Mouse (Mus musculus) Patski (cell line): ENCODE data around the gene Ptprt. TPM values are rescaled to one million over a fixed set of nuclear protein-coding genes. Genes with fewer than 3 reads are reported as not detected.

Experiments used
- ATAC-seq: fragments of 100-300 bp; one replicate; pipeline ENCODE4 v1.8.0; 2021
- CTCF ChIA-PET: fragments of 350-600 bp; sonication (Branson Sonifier 250); formaldehyde crosslinking; loops from one replicate; lab custom pipeline; 2022; ENCODE audit warnings: inconsistent platforms; lab: Charles Lee
- POLR2A ChIA-PET: fragments of 350-600 bp; sonication (Branson Sonifier 250); formaldehyde crosslinking; loops from one replicate; lab custom pipeline; 2022; ENCODE audit warnings: antibody characterized with exemption, inconsistent platforms; lab: Charles Lee
- DNase-seq: peaks from one replicate; pipeline ENCODE4 v3.0.0-alpha.2; 2011; ENCODE audit warnings: low read depth, low spot score
- H3K27me3 ChIP-seq: fragments of 371-371 bp; one replicate; pipeline ENCODE4 v1.5.1; 2021
- CTCF ChIP-seq: fragments of 100-300 bp; IDR thresholded peaks from one replicate; pipeline ENCODE4 v1.5.1; 2021
- in situ Hi-C: fragments of 300-500 bp; cut with MboI; formaldehyde crosslinking; loops from 3 replicates; pipeline ENCODE4 v1.11.1; 2018; ENCODE audit warnings: low pct_unique_long_range_greater_than_20kb, mixed read lengths
- polyA plus RNA-seq: library from polyadenylated mRNA; unstranded; gene quantifications from one replicate; pipeline ENCODE4 v1.2.3, GENCODE M21; 2021

Gene Ptprt
- polyA plus RNA-seq, 1 experiment from 2014 or later: 0.01 TPM

DNA sequence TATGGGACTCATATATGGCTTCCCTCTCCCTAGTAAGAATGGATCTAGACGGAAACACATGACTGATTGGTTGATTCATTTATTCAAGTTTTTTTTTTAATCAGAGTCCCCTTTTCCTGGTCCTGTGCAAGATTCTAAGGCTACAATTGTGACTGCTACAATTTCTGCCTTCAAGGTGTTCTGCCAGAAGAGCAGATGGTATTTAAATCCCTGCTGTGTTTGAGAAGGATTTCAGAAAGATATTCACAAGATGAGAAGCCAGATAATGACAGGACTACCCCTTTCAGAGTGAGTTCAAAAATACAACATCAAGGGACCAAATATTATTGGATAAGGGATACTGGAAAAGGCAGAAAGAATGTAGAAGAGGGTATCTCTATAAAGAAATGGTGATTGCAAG lies 802.6 kb downstream of the Ptprt start:
- ATAC-seq (no peak), DNase-seq (no peak)
- in situ Hi-C loops: no loop called here
- no peaks in the 10 kb centered on the region for H3K27me3 ChIP-seq
- CTCF ChIA-PET: no interaction called here
- TF ChIP-seq CTCF: no peak
- POLR2A ChIA-PET: no interaction called here

DNA sequence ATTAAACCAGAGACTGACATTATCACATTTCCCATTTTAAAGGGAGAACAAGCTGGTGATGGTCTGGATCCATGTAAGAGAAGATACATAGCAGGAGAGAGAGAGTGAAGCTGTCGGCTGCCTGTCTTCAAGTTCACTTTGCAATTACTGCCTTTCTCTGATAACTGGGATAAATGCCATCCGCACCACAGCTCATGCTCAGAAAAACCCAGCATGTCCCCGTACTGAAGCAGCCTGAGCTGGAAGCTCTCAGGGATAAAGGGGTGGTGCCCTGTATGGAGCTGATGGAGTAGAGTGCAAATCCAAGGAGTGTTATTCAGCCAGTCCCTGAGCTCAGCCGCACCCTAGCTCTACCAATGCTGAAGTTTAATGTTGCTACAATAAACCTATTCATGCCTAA lies 825.9 kb downstream of the Ptprt start:
- DNase-seq (no peak), ATAC-seq (no peak)
- in situ Hi-C loops: no loop called here
- H3K27me3 ChIP-seq: no peaks in the 10 kb centered on the region
- TF ChIP-seq CTCF: no peak
- ChIA-PET POLR2A (no interaction called here), CTCF (no interaction called here)

DNA sequence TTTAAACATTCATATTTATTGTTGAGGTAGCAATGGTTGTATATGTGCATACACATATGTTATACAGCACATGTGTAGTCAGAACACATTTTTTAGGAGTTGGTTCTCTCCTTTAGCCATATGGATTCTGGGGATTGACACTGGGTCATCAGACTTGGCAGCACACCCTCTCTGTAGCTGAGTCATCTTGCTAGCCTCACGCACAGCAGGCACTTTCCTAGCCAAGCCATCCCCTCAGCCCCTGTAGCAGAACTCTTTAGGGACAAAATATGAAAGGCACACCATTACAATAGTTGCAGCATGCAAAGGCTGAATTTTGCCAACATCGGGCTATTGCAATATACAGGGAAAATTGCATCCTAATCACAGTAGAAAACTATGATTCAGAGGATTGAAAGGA lies 827.1 kb downstream of the Ptprt start:
- ChIA-PET CTCF (interaction anchor here (1.2 to 1.6 kb wide), 2 partner anchors 11 to 16 kb away, joined by 3 read pairs; no protein-coding TSS in a partner anchor), POLR2A (no interaction called here)
- no peak for TF ChIP-seq CTCF
- ATAC-seq (no peak), DNase-seq (no peak)
- H3K27me3 ChIP-seq: no peaks in the 10 kb centered on the region
- in situ Hi-C loops: no loop called here

DNA sequence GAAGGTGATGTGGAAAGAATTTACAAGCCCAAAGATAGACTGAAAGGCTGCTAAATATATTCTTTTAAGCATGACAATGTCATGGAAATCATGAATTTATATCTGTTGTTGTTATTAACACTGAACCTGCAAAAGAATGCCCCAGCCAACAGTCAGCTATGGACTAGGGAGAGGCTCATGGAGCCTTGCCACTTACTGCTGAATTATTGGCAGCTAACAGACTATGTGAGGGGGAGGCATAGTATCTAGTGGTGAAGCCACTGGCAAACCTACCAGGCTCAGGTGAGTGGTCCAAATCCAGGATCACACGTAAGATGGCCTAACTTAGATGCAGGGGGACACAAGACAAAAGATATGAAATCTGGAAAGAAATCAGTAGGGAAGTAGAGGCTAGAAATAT lies 847.6 kb downstream of the Ptprt start:
- in situ Hi-C loops: no loop called here

DNA sequence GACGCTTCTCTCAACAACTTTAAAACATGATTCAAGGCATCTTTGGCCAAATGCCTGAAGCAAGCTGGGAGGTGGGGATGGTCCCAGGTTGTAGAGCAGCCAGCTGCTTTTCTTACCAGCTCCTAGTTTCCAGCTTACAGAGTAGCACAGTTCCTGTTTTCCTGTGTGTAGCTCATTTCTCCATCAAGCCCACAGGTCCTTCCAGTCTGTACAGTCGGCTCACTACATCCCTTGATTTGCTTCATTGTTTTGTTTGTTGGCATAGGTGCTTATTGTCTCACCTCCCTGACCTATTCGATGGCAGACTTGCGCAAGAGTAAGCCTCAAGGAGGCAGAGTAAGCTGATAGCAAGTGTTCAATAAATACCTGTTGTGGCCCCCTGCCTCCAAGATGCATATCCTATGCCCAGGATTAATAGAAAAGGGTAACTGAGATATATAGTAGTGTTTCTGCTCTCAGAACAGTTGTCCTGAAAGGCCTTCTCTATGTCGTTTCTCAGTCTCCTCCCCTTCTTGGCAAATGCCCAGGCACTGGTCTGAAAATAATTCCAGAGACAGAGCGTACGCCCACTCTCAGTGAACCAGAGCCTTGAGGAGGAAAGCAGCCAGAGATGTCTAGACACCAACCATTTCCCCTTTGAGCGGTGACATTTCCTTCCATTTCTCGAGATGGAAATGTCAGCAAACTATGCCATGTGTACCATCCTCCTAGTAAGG lies 852.7 kb downstream of the Ptprt start:
- ChIA-PET CTCF (no interaction called here), POLR2A (no interaction called here)
- in situ Hi-C loops: no loop called here
- DNase-seq (no peak), ATAC-seq (no peak)
- no peaks in the 10 kb centered on the region for H3K27me3 ChIP-seq
- no peak for TF ChIP-seq CTCF

More for the DNA sequence above, 847.6 kb downstream of the Ptprt start:
- POLR2A ChIA-PET: no interaction called here
- no peaks in the 10 kb centered on the region for H3K27me3 ChIP-seq
- ATAC-seq (no peak), DNase-seq (no peak)
- TF ChIP-seq CTCF: no peak
- CTCF ChIA-PET: no interaction called here

DNA sequence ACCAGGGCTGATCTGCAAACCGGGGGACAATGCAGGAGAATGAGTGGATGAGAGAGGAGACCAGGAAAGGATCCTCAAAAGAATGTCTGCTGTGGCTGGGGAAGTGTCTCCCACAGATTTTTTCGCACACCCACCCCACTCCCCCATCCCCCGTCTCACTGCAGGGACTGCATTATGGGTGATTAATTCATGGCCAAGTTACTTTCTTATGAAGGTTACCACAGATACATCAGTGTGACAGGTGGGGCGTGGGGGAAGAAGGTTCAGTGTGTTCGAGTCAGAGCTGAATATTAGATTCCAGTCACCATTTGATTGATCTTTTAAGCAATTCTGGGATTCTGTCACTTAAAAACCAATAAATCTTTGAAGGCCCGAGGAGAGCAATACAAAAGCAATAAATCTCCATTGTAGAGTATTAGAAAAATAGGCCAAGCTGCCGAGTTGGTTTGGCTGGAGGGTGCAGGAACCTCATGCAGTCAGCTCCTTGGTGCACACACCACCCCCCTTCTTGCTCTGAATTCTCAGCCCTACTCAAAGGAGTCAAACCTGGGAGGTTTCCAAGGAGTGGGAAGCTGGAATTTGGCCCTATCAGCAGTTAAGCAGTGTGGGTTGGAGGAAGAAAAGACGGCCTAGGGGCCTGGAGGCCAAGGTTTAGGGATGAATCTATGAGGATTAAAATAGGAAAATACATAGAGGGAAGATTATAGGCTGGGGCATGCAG lies 854.5 kb downstream of the Ptprt start:
- no peak for ATAC-seq
- ChIA-PET CTCF (interaction anchor here (1.0 kb wide), 1 partner anchor 69 kb away, joined by 3 read pairs; no protein-coding TSS in a partner anchor), POLR2A (no interaction called here)
- in situ Hi-C loops: no loop called here
- TF ChIP-seq CTCF: no peak
- H3K27me3 ChIP-seq: no peaks in the 10 kb centered on the region
- no peak for DNase-seq

DNA sequence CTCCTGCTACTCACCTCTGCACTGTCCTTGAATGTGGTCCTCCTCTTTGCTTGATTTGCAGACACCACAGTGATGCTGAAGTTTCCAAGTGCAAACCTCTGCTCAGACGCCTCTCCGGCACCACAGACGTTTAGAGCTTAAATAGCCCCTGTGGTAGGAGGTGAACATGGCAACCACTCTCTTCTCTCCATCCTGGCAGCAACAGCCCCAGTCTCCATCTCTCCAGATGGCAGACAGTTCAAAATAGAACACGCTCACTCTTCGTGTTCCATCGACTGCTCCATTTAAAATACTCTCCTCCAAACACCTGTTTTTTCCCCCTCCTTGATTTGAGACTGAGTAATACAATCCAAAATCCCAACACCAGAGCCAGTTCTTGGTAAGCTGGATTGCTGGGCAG lies 861.0 kb downstream of the Ptprt start:
- POLR2A ChIA-PET: no interaction called here
- in situ Hi-C loops: no loop called here
- DNase-seq (no peak), ATAC-seq (no peak)
- peaks cover 3% of the 10 kb centered on the region for H3K27me3 ChIP-seq
- no peak for TF ChIP-seq CTCF
- CTCF ChIA-PET: no interaction called here

DNA sequence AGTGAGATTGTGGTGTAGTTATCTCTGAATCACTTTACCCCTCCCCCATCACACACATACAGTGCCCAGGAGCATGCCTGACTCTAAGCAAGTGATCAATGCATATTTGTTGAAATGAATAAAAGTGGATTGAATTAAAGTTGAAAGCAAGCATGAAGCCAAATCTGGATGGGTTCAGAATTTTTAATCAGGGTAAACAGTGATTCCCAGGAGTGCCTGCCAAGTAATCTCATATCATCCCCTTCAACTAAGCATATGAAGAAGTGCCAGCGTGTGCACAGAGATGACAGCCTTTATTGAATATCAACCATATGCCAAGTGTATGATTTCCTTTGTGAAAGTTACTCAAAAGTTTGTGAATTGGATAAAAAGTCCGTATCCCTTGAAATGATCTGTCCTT lies 893.4 kb downstream of the Ptprt start:
- POLR2A ChIA-PET: no interaction called here
- no peaks in the 10 kb centered on the region for H3K27me3 ChIP-seq
- DNase-seq (no peak), ATAC-seq (no peak)
- in situ Hi-C loops: no loop called here
- no peak for TF ChIP-seq CTCF
- CTCF ChIA-PET: no interaction called here

DNA sequence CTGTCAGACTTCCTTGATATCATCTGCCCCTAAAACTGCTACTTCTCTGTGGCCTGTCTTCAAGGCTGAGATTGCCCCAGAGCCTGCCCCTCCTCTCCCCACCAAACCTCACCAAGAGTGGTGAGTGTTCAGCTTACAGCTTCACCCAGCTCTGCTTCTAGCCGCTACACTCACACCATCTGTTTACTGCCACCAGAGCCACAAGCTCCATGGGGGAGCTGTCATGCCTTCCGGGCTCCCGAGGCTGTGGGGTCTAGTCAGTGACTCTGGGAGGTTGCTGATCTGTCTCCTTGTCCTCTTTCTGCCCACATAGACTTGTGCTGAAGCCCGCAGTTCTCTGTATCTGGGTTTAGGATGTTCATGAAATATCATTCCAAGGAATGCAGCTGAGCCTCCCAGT lies 947.9 kb downstream of the Ptprt start:
- ChIA-PET POLR2A (no interaction called here), CTCF (no interaction called here)
- TF ChIP-seq CTCF: no peak
- no peaks in the 10 kb centered on the region for H3K27me3 ChIP-seq
- no peak for ATAC-seq
- in situ Hi-C loops: no loop called here
- no peak for DNase-seq

DNA sequence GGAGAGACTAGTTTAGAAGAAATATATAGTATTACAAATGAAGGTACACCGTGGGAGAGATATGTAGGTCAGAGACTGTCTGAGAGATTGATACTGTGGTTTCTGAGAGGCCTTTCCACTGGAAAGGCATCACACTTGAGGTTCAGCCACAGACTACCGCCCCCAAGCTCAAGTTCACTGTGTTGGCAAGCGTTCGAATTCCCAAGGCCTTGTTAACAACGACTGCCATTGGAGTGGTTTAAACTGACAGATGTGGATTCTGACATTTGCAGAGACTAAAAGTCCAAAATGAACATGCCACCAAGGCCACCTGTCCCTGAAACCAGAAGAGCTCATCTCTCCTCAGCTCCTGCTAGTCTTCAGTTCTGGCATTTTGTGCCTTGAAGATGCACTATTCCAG lies 951.6 kb downstream of the Ptprt start:
- CTCF ChIA-PET: interaction anchor here (0.9 kb wide), 1 partner anchor 9 kb away, joined by 3 read pairs; no protein-coding TSS in a partner anchor
- no peak for TF ChIP-seq CTCF
- H3K27me3 ChIP-seq: no peaks in the 10 kb centered on the region
- DNase-seq (no peak), ATAC-seq (no peak)
- POLR2A ChIA-PET: no interaction called here
- in situ Hi-C loops: no loop called here

DNA sequence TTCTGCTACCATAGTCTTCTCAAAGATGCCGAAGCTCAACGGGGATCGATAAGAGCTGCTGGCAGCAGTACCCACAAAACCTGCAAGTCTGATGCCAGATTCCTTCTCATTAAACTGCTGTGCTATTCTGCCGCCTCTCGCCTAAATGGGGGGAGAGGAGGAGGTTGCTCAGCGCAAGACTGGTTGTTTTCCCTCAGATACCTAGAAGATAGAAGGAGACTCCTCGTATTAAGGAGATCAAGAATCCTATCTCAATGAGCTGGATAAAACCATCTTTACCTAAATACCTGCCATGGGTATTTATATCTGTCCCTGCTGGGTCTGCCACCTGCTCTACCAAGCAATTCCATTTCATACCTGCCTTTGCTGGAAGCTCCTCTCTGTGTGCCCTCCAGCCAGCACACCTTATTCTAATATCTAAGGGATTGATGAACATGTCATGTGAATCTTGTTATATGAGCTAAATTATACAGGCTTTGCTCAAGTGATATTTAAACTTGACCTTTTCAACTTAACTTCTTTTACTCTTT lies 954.5 kb downstream of the Ptprt start:
- DNase-seq (no peak), ATAC-seq (no peak)
- in situ Hi-C loops: no loop called here
- ChIA-PET POLR2A (no interaction called here), CTCF (interaction anchor here (1.0 to 1.1 kb wide), 2 partner anchors 9 kb away, joined by 3 read pairs; no protein-coding TSS in a partner anchor)
- no peaks in the 10 kb centered on the region for H3K27me3 ChIP-seq
- TF ChIP-seq CTCF: no peak
